Mouse (Mus musculus): ENCODE data around the gene Fyb. TPM values are rescaled to one million over a fixed set of nuclear protein-coding genes. Genes with fewer than 3 reads are reported as not detected.

The Fyb gene
- polyA plus RNA-seq, 1 experiment from 2014 or later, result 3.2 TPM

- no peak for ATAC-seq (ENCODE audit: low FRiP score, low TSS enrichment)
- 75% methylated on average over 7 of the region's 7 CpGs for WGBS
Observed at GRCm38 (mm10) chr15:6711226-6711625, 188.6 kb downstream of the Fyb start.

More at GRCm38 (mm10) chr15:6711226-6711625, 188.6 kb downstream of the Fyb start:
- H3K9me3 ChIP-seq (ENCODE audit: control insufficient read depth, low read length), result no peaks in the 10 kb centered on the region
- H3K27ac ChIP-seq (ENCODE audit: low read depth, low read length), result no peak overlapping the region
- H3K4me3 ChIP-seq (ENCODE audit: low read length), result no peak overlapping the region
- H3K4me1 ChIP-seq (ENCODE audit: control insufficient read depth, insufficient read depth, low read length), result peaks cover 26% of the 10 kb centered on the region
- H3K27me3 ChIP-seq (ENCODE audit: control insufficient read depth, insufficient read depth, low read length), result no peaks in the 10 kb centered on the region
- no peaks in the 10 kb centered on the region for H3K36me3 ChIP-seq (ENCODE audit: control insufficient read depth, insufficient read depth, low read length)
- H3K4me2 ChIP-seq (replicated peaks; ENCODE audit: low read depth, low read length), result no peak overlapping the region
- no peak overlapping the region for H3K9ac ChIP-seq (ENCODE audit: low read depth, low read length)

Other genes with a start within 250 kb of the Fyb start
- gene Dab2, start 223.1 kb upstream of the Fyb start, polyA plus RNA-seq (2014; fragmentation: Nextera tagmentation; extraction: Ambion mirVana), result 35.0 and 64.2 TPM in 2 replicates
- gene C9, start 77.5 kb upstream of the Fyb start, polyA plus RNA-seq (2014; fragmentation: Nextera tagmentation; extraction: Ambion mirVana), result not detected in 2 replicates
- 31.3 and 46.1 TPM in 2 replicates for gene Rictor, start 185.5 kb downstream of the Fyb start, polyA plus RNA-seq (2014; fragmentation: Nextera tagmentation; extraction: Ambion mirVana)